Mouse (Mus musculus): ENCODE data around the gene 4921539E11Rik. TPM values are rescaled to one million over a fixed set of nuclear protein-coding genes. Genes with fewer than 3 reads are reported as not detected.
A peak's percentile ranks its signal among the peaks of the same experiment; 100 is the strongest.

The 4921539E11Rik gene
- total and polyA plus RNA-seq, 3 experiments, result not detected

GRCm38 (mm10) chr4:103192421-103192820 is 98.2 kb downstream of the 4921539E11Rik start:
- Histone ChIP-seq H3K4me3 (no peak overlapping the region), H3K27ac (no peak overlapping the region; the same call in 1 of the 2 replicates), H3K27me3 (ENCODE audit: control insufficient read depth, insufficient read depth, low read length) (no peaks in the 10 kb centered on the region), H3K9ac (ENCODE audit: low read depth, low read length) (no peak overlapping the region), H3K36me3 (ENCODE audit: control insufficient read depth, insufficient read depth, low read length) (peaks cover 13% of the 10 kb centered on the region), H3K4me1 (ENCODE audit: control insufficient read depth, insufficient read depth, low read length) (no peaks in the 10 kb centered on the region; the same call in 1 of the 2 replicates), H3K79me2 (replicated peaks; ENCODE audit: control insufficient read depth, insufficient read depth, low read length) (no peaks in the 10 kb centered on the region)
- intact Hi-C loops (cut with DNase I), result no loop called here
- DNase-seq, result peak in 1 of 2 experiments; percentile 3
- no peak for TF ChIP-seq POLR2A (IDR thresholded peaks at IDR 0.05; ENCODE audit: insufficient read depth, low read depth, low read length)
- no peak for TF ChIP-seq EP300 (IDR thresholded peaks at IDR 0.05; ENCODE audit: insufficient read depth, low read depth, low read length)
- TF ChIP-seq CTCF (IDR thresholded peaks at IDR 0.05), result peak; percentile 38
- 82% methylated on average over 2 of the region's 2 CpGs for WGBS

GRCm38 (mm10) chr4:103188786-103189640 is 101.7 kb downstream of the 4921539E11Rik start:
- 84% methylated on average over 8 of the region's 8 CpGs for WGBS
- intact Hi-C loops (cut with DNase I), result no loop called here

More at GRCm38 (mm10) chr4:103188786-103189640, 101.7 kb downstream of the 4921539E11Rik start:
- Histone ChIP-seq H3K4me1 (ENCODE audit: control insufficient read depth, insufficient read depth, low read length) (no peaks in the 10 kb centered on the region; the same call in 1 of the 2 replicates), H3K9ac (ENCODE audit: low read depth, low read length) (no peak overlapping the region), H3K79me2 (replicated peaks; ENCODE audit: control insufficient read depth, insufficient read depth, low read length) (no peaks in the 10 kb centered on the region), H3K4me3 (no peak overlapping the region), H3K27ac (no peak overlapping the region), H3K36me3 (ENCODE audit: control insufficient read depth, insufficient read depth, low read length) (peaks cover 7% of the 10 kb centered on the region), H3K27me3 (ENCODE audit: control insufficient read depth, insufficient read depth, low read length) (no peaks in the 10 kb centered on the region)
- TF ChIP-seq CTCF (IDR thresholded peaks at IDR 0.05) (no peak), EP300 (IDR thresholded peaks at IDR 0.05; ENCODE audit: insufficient read depth, low read depth, low read length) (no peak), POLR2A (IDR thresholded peaks at IDR 0.05; ENCODE audit: insufficient read depth, low read depth, low read length) (no peak)
- peak in 1 of 2 experiments; percentile 5 for DNase-seq

Other genes with a start within 250 kb of the 4921539E11Rik start
- 10 to 100 TPM; 32.0 to 36.9 TPM for gene Mier1, start 176.5 kb downstream of the 4921539E11Rik start, total RNA-seq (2021)
- 7.0 and 12.5 TPM in 2 replicates for gene Mier1, start 176.5 kb downstream of the 4921539E11Rik start, polyA plus RNA-seq (2012; rRNA removed)
- 1 to 10 TPM; 1.1 to 1.3 TPM for gene Wdr78, start 176.3 kb downstream of the 4921539E11Rik start, total RNA-seq (2021)
- 0.29 and 0.37 TPM in 2 replicates for gene Wdr78, start 176.3 kb downstream of the 4921539E11Rik start, polyA plus RNA-seq (2012; rRNA removed)
- 1 to 10 TPM; 7.6 to 8.0 TPM for gene Slc35d1, start 75.7 kb downstream of the 4921539E11Rik start, total RNA-seq (2021)
- gene Slc35d1, start 75.7 kb downstream of the 4921539E11Rik start, polyA plus RNA-seq (2012; rRNA removed), result 3.9 and 7.3 TPM in 2 replicates
- gene Oma1, start 22.9 kb upstream of the 4921539E11Rik start, total RNA-seq (2021), result 10 to 100 TPM; 33.0 to 40.1 TPM
- gene Oma1, start 22.9 kb upstream of the 4921539E11Rik start, polyA plus RNA-seq (2012; rRNA removed), result 20.4 and 44.8 TPM in 2 replicates